Mouse (Mus musculus): ENCODE results near the gene Olfr398. TPM values are rescaled to one million over a fixed set of nuclear protein-coding genes. Genes with fewer than 3 reads are reported as not detected.

Olfr398 gene
- not detected in 2 replicates for polyA plus RNA-seq (2015; fragmentation: Nextera tagmentation; extraction: Ambion mirVana)

DNA sequence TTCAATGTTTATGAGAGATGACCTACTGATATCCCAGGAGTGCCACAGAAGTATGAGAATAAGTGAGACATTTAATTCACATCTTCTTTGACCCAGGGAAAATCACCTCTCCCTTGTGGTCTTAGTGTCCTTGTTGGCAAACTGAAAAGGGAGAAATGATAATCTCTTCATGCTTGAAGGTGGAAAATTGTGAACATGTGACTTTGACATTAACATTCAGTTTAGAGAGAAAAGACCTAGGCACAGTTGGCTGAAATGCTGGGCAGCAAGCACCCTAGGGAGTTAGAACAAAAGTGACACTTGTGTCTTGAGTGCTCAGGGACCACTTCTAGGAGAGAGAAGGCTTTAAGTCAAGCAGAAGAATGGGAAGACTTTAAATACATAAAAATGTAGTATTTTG lies at the start of gene Olfr398:
TSS of gene Olfr398 (minus strand) at position 101 of the 400 bp plus-strand sequence.
- Histone ChIP-seq H3K9ac (no peak within 1 kb of the TSS), H3K27ac (no peak within 1 kb of the TSS), H3K9me3 (peaks cover 13% of the 10 kb centered on the region), H3K4me3 (no peak within 1 kb of the TSS), H3K4me1 (no peaks in the 10 kb centered on the region), H3K36me3 (replicated peaks) (no peaks in the 10 kb centered on the region), H3K27me3 (replicated peaks) (no peaks in the 10 kb centered on the region), H3K4me2 (no peak within 1 kb of the TSS)
- ATAC-seq (replicated peaks): no peak

DNA sequence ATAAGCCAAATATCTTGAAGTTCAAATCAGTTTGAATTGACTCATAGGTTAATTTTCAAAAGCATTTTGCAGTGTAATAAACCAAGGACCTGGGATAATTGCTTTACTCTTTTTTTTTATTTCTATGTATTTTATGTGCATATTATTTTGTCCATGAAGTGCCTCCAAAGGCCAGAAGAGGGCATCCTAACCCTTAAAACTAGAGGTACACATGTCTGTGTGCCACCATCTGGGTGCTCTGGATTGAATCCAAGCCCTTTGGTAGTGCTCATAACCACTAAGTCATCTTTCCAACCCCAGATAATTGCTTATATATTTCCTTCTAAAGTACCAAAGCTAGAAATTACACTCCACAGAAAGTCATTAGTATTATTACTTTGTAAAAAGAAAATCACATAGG lies 2.9 kb upstream of the Olfr398 start:
- Histone ChIP-seq H3K9me3 (peaks cover 6% of the 10 kb centered on the region), H3K27ac (no peak overlapping the region), H3K4me2 (no peak overlapping the region), H3K4me1 (no peaks in the 10 kb centered on the region), H3K36me3 (replicated peaks) (no peaks in the 10 kb centered on the region), H3K9ac (no peak overlapping the region), H3K4me3 (no peak overlapping the region), H3K27me3 (replicated peaks) (no peaks in the 10 kb centered on the region)
- no peak for ATAC-seq (replicated peaks)

GRCm38 (mm10) chr11:73960517-73960916 lies 29.7 kb downstream of the Olfr398 start, which contains the start of gene Olfr397:
TSS of gene Olfr397 (plus strand) at chr11:73960817.
- H3K4me2 ChIP-seq: no peak within 1 kb of the TSS
- H3K9ac ChIP-seq: no peak within 1 kb of the TSS
- no peaks in the 10 kb centered on the region for H3K36me3 ChIP-seq (replicated peaks)
- no peak within 1 kb of the TSS for H3K27ac ChIP-seq
- WGBS: 67% methylated on average over 1 of the region's 1 CpGs
- no peaks in the 10 kb centered on the region for H3K27me3 ChIP-seq (replicated peaks)
- no peak within 1 kb of the TSS for H3K4me3 ChIP-seq
- no peak for ATAC-seq (replicated peaks)
- H3K4me1 ChIP-seq: no peaks in the 10 kb centered on the region
- 0 out of 2 replicates have a peak, but pooled peaks cover 10% of the 10 kb centered on the region for H3K9me3 ChIP-seq

DNA sequence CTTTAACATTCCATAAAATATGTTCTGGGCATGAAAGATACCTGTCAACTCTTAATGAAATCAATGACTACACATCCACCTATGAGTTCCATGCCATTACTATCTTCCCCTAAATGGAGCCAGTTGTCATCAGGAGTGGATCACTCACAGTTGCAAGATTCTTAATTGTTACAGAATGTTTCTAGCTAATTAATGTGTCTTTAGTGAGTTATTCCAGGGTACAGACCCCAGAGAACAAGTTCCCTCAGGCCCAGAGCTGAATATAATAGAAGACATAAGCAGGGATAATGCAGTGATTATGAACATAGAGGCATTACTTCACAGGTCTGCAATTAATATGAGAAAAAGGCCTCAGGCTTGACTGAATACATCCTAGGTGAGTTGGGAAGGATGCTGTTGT lies 53.8 kb downstream of the Olfr398 start, which contains the start of gene Olfr23:
TSS of gene Olfr23 (plus strand) at position 301 of the 400 bp plus-strand sequence.
- no peaks in the 10 kb centered on the region for H3K27me3 ChIP-seq (replicated peaks)
- no peak within 1 kb of the TSS for H3K4me3 ChIP-seq
- no peaks in the 10 kb centered on the region for H3K4me1 ChIP-seq
- no peaks in the 10 kb centered on the region for H3K9me3 ChIP-seq
- no peak within 1 kb of the TSS for H3K9ac ChIP-seq
- no peak for ATAC-seq (replicated peaks)
- no peak within 1 kb of the TSS for H3K27ac ChIP-seq
- no peak within 1 kb of the TSS for H3K4me2 ChIP-seq
- H3K36me3 ChIP-seq (replicated peaks): no peaks in the 10 kb centered on the region

Other genes with a start within 250 kb of the Olfr398 start
- gene Olfr389, start 209.7 kb downstream of the Olfr398 start, polyA plus RNA-seq (2015; fragmentation: Nextera tagmentation; extraction: Ambion mirVana): not detected in 2 replicates
- gene Olfr390, start 207.4 kb downstream of the Olfr398 start, polyA plus RNA-seq (2015; fragmentation: Nextera tagmentation; extraction: Ambion mirVana): not detected in 2 replicates
- gene Olfr391-ps, start 187.4 kb downstream of the Olfr398 start, polyA plus RNA-seq (2015; fragmentation: Nextera tagmentation; extraction: Ambion mirVana): not detected in 2 replicates
- not detected in 2 replicates for gene Olfr392, start 173.4 kb downstream of the Olfr398 start, polyA plus RNA-seq (2015; fragmentation: Nextera tagmentation; extraction: Ambion mirVana)
- gene Olfr393, start 139.0 kb downstream of the Olfr398 start, polyA plus RNA-seq (2015; fragmentation: Nextera tagmentation; extraction: Ambion mirVana): not detected in 2 replicates
- not detected in 2 replicates for gene Olfr394, start 99.6 kb downstream of the Olfr398 start, polyA plus RNA-seq (2015; fragmentation: Nextera tagmentation; extraction: Ambion mirVana)
- not detected in 2 replicates for gene Olfr395, start 81.1 kb downstream of the Olfr398 start, polyA plus RNA-seq (2015; fragmentation: Nextera tagmentation; extraction: Ambion mirVana)
- not detected in 2 replicates for gene Olfr23, start 53.7 kb downstream of the Olfr398 start, polyA plus RNA-seq (2015; fragmentation: Nextera tagmentation; extraction: Ambion mirVana)
- not detected in 2 replicates for gene Olfr397, start 29.6 kb downstream of the Olfr398 start, polyA plus RNA-seq (2015; fragmentation: Nextera tagmentation; extraction: Ambion mirVana)
- gene Olfr139, start 66.1 kb upstream of the Olfr398 start, polyA plus RNA-seq (2015; fragmentation: Nextera tagmentation; extraction: Ambion mirVana): not detected in 2 replicates
- not detected in 2 replicates for gene Olfr399, start 66.2 kb upstream of the Olfr398 start, polyA plus RNA-seq (2015; fragmentation: Nextera tagmentation; extraction: Ambion mirVana)
- not detected in 2 replicates for gene Zfp616, start 79.5 kb upstream of the Olfr398 start, polyA plus RNA-seq (2015; fragmentation: Nextera tagmentation; extraction: Ambion mirVana)
- gene Olfr401, start 123.3 kb upstream of the Olfr398 start, polyA plus RNA-seq (2015; fragmentation: Nextera tagmentation; extraction: Ambion mirVana): not detected in 2 replicates
- not detected in 2 replicates for gene Olfr402, start 163.1 kb upstream of the Olfr398 start, polyA plus RNA-seq (2015; fragmentation: Nextera tagmentation; extraction: Ambion mirVana)
- not detected in 2 replicates for gene Olfr403, start 195.8 kb upstream of the Olfr398 start, polyA plus RNA-seq (2015; fragmentation: Nextera tagmentation; extraction: Ambion mirVana)
- gene Olfr43, start 221.0 kb upstream of the Olfr398 start, polyA plus RNA-seq (2015; fragmentation: Nextera tagmentation; extraction: Ambion mirVana): not detected in 2 replicates

All from midbrain, embryonic 15.5 days (tissue).